Mouse (Mus musculus) Patski (cell line): ENCODE results near the gene Btbd7. TPM values are rescaled to one million over a fixed set of nuclear protein-coding genes. Genes with fewer than 3 reads are reported as not detected.

Experiments used
- ATAC-seq: fragments of 100-300 bp; one replicate; pipeline ENCODE4 v1.8.0; 2021
- CTCF ChIA-PET: fragments of 350-600 bp; sonication (Branson Sonifier 250); formaldehyde crosslinking; loops from one replicate; lab custom pipeline; 2022; ENCODE audit warnings: inconsistent platforms; lab: Charles Lee
- POLR2A ChIA-PET: fragments of 350-600 bp; sonication (Branson Sonifier 250); formaldehyde crosslinking; loops from one replicate; lab custom pipeline; 2022; ENCODE audit warnings: antibody characterized with exemption, inconsistent platforms; lab: Charles Lee
- DNase-seq: peaks from one replicate; pipeline ENCODE4 v3.0.0-alpha.2; 2011; ENCODE audit warnings: low read depth, low spot score
- H3K27me3 ChIP-seq: fragments of 371-371 bp; one replicate; pipeline ENCODE4 v1.5.1; 2021
- CTCF ChIP-seq: fragments of 100-300 bp; IDR thresholded peaks from one replicate; pipeline ENCODE4 v1.5.1; 2021
- in situ Hi-C: fragments of 300-500 bp; cut with MboI; formaldehyde crosslinking; loops from 3 replicates; pipeline ENCODE4 v1.11.1; 2018; ENCODE audit warnings: low pct_unique_long_range_greater_than_20kb, mixed read lengths
- polyA plus RNA-seq: library from polyadenylated mRNA; unstranded; gene quantifications from one replicate; pipeline ENCODE4 v1.2.3, GENCODE M21; 2021

The Btbd7 gene
- polyA plus RNA-seq, 1 experiment from 2014 or later: 29.2 TPM

DNA sequence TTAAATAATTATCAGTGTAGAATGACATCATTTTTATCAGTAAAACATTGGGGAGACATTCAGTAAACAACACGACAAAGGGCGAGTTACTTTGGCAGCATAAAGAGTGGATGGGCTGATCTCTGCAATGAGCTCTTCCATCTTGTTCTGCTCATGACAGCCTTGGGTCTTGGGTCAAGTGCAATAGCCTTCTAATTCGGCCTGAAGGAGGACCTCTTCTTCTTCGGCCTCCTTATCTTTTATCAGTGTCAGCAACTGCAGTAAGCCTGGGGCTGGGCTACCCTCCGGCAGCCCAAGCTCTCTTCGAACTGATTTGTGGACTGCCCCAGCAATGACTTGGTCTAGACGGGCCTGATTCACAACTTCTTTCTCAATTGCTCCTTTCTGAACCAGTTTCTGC, 136.2 kb downstream of the Btbd7 start:
- DNase-seq: no peak
- in situ Hi-C loops: no loop called here
- ChIA-PET CTCF (no interaction called here), POLR2A (interaction anchor here (0.6 kb wide), 1 partner anchor 520 kb away, joined by 3 read pairs; no protein-coding TSS in a partner anchor)
- no peak for TF ChIP-seq CTCF
- ATAC-seq: no peak
- H3K27me3 ChIP-seq: no peaks in the 10 kb centered on the region

DNA sequence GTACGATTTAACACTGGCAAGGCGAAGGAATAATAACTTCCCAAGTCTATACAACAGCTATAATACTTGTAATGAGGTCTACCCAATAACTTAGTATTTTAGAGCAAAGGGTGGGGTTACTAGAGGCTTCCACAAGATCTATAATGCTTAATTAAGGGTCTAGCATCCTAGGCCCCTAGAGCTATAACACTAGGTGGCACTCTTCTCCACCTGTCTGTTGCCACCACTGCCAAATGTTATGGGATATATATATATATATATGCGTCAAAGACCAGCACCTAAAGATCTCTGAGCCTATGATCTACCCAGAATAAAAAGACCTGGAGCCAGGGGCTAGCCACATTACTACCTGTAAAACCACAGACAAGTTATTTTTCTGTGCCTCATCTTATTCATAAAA, 138.0 kb downstream of the Btbd7 start:
- CTCF ChIA-PET: interaction anchor here (0.9 to 1.9 kb wide), 6 partner anchors 9 to 30 kb away, joined by 3 to 7 read pairs (median 4); no protein-coding TSS in a partner anchor
- ATAC-seq (no peak), DNase-seq (no peak)
- in situ Hi-C loops: no loop called here
- TF ChIP-seq CTCF: peak; percentile 59
- POLR2A ChIA-PET: interaction anchor here (0.7 to 1.1 kb wide), 2 partner anchors 15 to 23 kb away, joined by 4 read pairs; no protein-coding TSS in a partner anchor
- H3K27me3 ChIP-seq: no peaks in the 10 kb centered on the region

DNA sequence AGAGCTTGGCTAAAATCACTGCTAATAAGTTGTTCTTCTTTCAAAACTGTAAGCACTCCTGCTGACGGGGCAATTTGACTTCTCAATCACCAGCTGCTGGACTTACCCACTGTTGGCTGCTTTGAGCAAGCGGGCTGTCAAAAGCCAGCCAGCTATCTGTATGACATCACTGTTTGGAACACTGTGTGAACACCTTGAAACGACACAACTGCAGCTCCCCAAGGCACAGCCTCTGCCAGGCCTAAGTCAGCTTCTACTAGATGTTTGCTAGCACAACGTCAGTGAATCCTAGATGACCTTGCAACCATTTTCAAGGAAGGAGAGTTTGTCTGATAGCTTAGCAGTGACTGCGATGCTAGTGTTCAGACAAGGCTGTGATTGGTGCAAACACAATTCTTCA, 139.2 kb downstream of the Btbd7 start:
- ATAC-seq: no peak
- DNase-seq: no peak
- no peaks in the 10 kb centered on the region for H3K27me3 ChIP-seq
- ChIA-PET POLR2A (no interaction called here), CTCF (interaction anchor here (0.9 to 1.9 kb wide), 4 partner anchors 15 to 214 kb away, joined by 3 to 5 read pairs (median 3); no protein-coding TSS in a partner anchor)
- in situ Hi-C loops: no loop called here
- TF ChIP-seq CTCF: no peak

GRCm38 (mm10) chr12:102733381-102733780, 144.9 kb downstream of the Btbd7 start:
- TF ChIP-seq CTCF: peak; percentile 80
- ChIA-PET POLR2A (no interaction called here), CTCF (no interaction called here)
- DNase-seq (no peak), ATAC-seq (no peak)
- no peaks in the 10 kb centered on the region for H3K27me3 ChIP-seq
- in situ Hi-C loops: loop anchor here (5.0 kb wide), 1 partner anchor 206 kb away; no protein-coding TSS in a partner anchor

- ATAC-seq (peak; percentile 36), DNase-seq (peak; percentile 55)
- ChIA-PET CTCF (interaction anchor here (1.7 to 3.5 kb wide), 2 partner anchors 9 to 11 kb away, joined by 4 to 12 read pairs; no protein-coding TSS in a partner anchor), POLR2A (interaction anchor here (0.6 to 0.7 kb wide), 2 partner anchors 16 to 91 kb away, joined by 3 to 4 read pairs; no protein-coding TSS in a partner anchor)
- TF ChIP-seq CTCF: no peak
- in situ Hi-C loops: loop anchor here (5.0 kb wide), 1 partner anchor 204 kb away; no protein-coding TSS in a partner anchor
- no peaks in the 10 kb centered on the region for H3K27me3 ChIP-seq
Measured at GRCm38 (mm10) chr12:102730798-102731619, 147.3 kb downstream of the Btbd7 start.

Other genes starting within 250 kb of the Btbd7 start
- gene Itpk1, start 173.5 kb downstream of the Btbd7 start, polyA plus RNA-seq: 22.9 TPM
- gene Moap1, start 134.8 kb downstream of the Btbd7 start, polyA plus RNA-seq: 13.3 TPM
- 6.5 TPM for gene Tmem251, start 134.7 kb downstream of the Btbd7 start, polyA plus RNA-seq
- gene Gm28051, start 120.7 kb downstream of the Btbd7 start, polyA plus RNA-seq: not detected
- 14.6 TPM for gene Gon7, start 120.7 kb downstream of the Btbd7 start, polyA plus RNA-seq
- 33.0 TPM for gene Ubr7, start 120.5 kb downstream of the Btbd7 start, polyA plus RNA-seq
- gene Gm20604, start 119.8 kb downstream of the Btbd7 start, polyA plus RNA-seq: 9.5 TPM
- gene Cox8c, start 20.8 kb upstream of the Btbd7 start, polyA plus RNA-seq: not detected
- gene Unc79, start 70.4 kb upstream of the Btbd7 start, polyA plus RNA-seq: not detected